Mouse (Mus musculus): ENCODE data around the gene Tgfbr3l. TPM values are rescaled to one million over a fixed set of nuclear protein-coding genes. Genes with fewer than 3 reads are reported as not detected.
A peak's percentile ranks its signal among the peaks of the same experiment; 100 is the strongest.

Tgfbr3l gene
- polyA plus RNA-seq, 1 experiment, result 60.2 TPM

- Histone ChIP-seq H3K36me3 (ENCODE audit: control insufficient read depth, insufficient read depth, low read length) (peaks cover 20% of the 10 kb centered on the region), H3K27ac (ENCODE audit: insufficient read depth, low read depth, low read length) (no peak overlapping the region), H3K4me1 (ENCODE audit: control insufficient read depth, insufficient read depth, insufficient read length, low read length) (peaks cover 23% of the 10 kb centered on the region), H3K27me3 (ENCODE audit: control insufficient read depth, insufficient read depth, low read length) (no peaks in the 10 kb centered on the region), H3K4me3 (ENCODE audit: low read depth, low read length) (no peak overlapping the region)
- TF ChIP-seq POLR2A (IDR thresholded peaks at IDR 0.05; ENCODE audit: low read depth, low read length) (no peak), CTCF (IDR thresholded peaks at IDR 0.05; ENCODE audit: extremely low read depth, insufficient read length, insufficient replicate concordance, low read depth, low read length) (no peak)
- WGBS, result 86% methylated on average over 4 of the region's 4 CpGs
These were observed 9.3 kb downstream of the Tgfbr3l start for GRCm38 (mm10) chr8:4257350-4257749.

GRCm38 (mm10) chr8:4258233-4258632 lies 10.2 kb downstream of the Tgfbr3l start:
- no peak overlapping the region for H3K27ac ChIP-seq (ENCODE audit: insufficient read depth, low read depth, low read length)
- peaks cover 26% of the 10 kb centered on the region for H3K36me3 ChIP-seq (ENCODE audit: control insufficient read depth, insufficient read depth, low read length)
- peak; percentile 66; the same call in 1 of the 2 replicates for TF ChIP-seq CTCF (IDR thresholded peaks at IDR 0.05; ENCODE audit: extremely low read depth, insufficient read length, insufficient replicate concordance, low read depth, low read length)
- no peak for TF ChIP-seq POLR2A (IDR thresholded peaks at IDR 0.05; ENCODE audit: low read depth, low read length)
- 4% methylated on average over 35 of the region's 35 CpGs for WGBS
- no peaks in the 10 kb centered on the region for H3K27me3 ChIP-seq (ENCODE audit: control insufficient read depth, insufficient read depth, low read length)
- peak overlapping the region; percentile 61 for H3K4me3 ChIP-seq (ENCODE audit: low read depth, low read length)
- H3K4me1 ChIP-seq (ENCODE audit: control insufficient read depth, insufficient read depth, insufficient read length, low read length), result peaks cover 21% of the 10 kb centered on the region

DNA sequence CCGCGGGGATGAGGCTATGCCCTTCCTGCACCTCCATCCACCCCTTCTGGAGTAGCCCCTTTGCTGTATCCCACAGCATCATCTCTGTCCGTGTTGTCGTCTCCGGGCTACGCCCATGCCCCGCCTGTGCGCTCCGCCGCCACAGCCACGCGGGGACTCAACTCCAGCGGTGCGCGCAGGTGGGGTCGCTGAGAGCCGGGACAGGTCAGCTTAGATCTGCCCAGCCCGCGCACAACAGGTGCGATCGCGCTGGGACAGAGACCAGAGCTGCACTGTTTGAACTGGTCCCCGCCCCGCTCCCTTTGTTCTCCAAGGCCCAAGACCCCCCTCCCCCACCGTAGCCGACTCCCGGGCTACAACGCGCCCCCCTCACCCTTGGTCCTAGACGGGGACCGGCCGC lies 10.7 kb downstream of the Tgfbr3l start:
- no peak for TF ChIP-seq CTCF (IDR thresholded peaks at IDR 0.05; ENCODE audit: extremely low read depth, insufficient read length, insufficient replicate concordance, low read depth, low read length)
- no peak for TF ChIP-seq POLR2A (IDR thresholded peaks at IDR 0.05; ENCODE audit: low read depth, low read length)
- Histone ChIP-seq H3K27me3 (ENCODE audit: control insufficient read depth, insufficient read depth, low read length) (no peaks in the 10 kb centered on the region), H3K36me3 (ENCODE audit: control insufficient read depth, insufficient read depth, low read length) (peaks cover 28% of the 10 kb centered on the region), H3K4me3 (ENCODE audit: low read depth, low read length) (peak overlapping the region; percentile 61), H3K27ac (ENCODE audit: insufficient read depth, low read depth, low read length) (no peak overlapping the region), H3K4me1 (ENCODE audit: control insufficient read depth, insufficient read depth, insufficient read length, low read length) (peaks cover 18% of the 10 kb centered on the region)
- under 1% methylated on average over 32 of the region's 32 CpGs for WGBS

- no peak; the same call in 1 of the 2 replicates for TF ChIP-seq POLR2A (IDR thresholded peaks at IDR 0.05; ENCODE audit: low read depth, low read length)
- TF ChIP-seq CTCF (IDR thresholded peaks at IDR 0.05; ENCODE audit: extremely low read depth, insufficient read length, insufficient replicate concordance, low read depth, low read length), result no peak
- peaks cover 32% of the 10 kb centered on the region for H3K36me3 ChIP-seq (ENCODE audit: control insufficient read depth, insufficient read depth, low read length)
- no peaks in the 10 kb centered on the region for H3K27me3 ChIP-seq (ENCODE audit: control insufficient read depth, insufficient read depth, low read length)
- no peak within 1 kb of the TSS for H3K27ac ChIP-seq (ENCODE audit: insufficient read depth, low read depth, low read length)
- WGBS, result 9% methylated on average over 33 of the region's 33 CpGs
- H3K4me3 ChIP-seq (ENCODE audit: low read depth, low read length), result peak within 1 kb of the TSS; percentile 61
- H3K4me1 ChIP-seq (ENCODE audit: control insufficient read depth, insufficient read depth, insufficient read length, low read length), result peaks cover 14% of the 10 kb centered on the region
These were observed 11.3 kb downstream of the Tgfbr3l start, which contains the start of gene Ctxn1 for GRCm38 (mm10) chr8:4259125-4259804. Gene Ctxn1 (minus strand): TSS chr8:4259274.

GRCm38 (mm10) chr8:4259805-4260170 lies 11.8 kb downstream of the Tgfbr3l start:
- no peak for TF ChIP-seq CTCF (IDR thresholded peaks at IDR 0.05; ENCODE audit: extremely low read depth, insufficient read length, insufficient replicate concordance, low read depth, low read length)
- TF ChIP-seq POLR2A (IDR thresholded peaks at IDR 0.05; ENCODE audit: low read depth, low read length), result no peak
- Histone ChIP-seq H3K27me3 (ENCODE audit: control insufficient read depth, insufficient read depth, low read length) (no peaks in the 10 kb centered on the region), H3K4me3 (ENCODE audit: low read depth, low read length) (no peak overlapping the region), H3K36me3 (ENCODE audit: control insufficient read depth, insufficient read depth, low read length) (peaks cover 34% of the 10 kb centered on the region), H3K4me1 (ENCODE audit: control insufficient read depth, insufficient read depth, insufficient read length, low read length) (peaks cover 14% of the 10 kb centered on the region), H3K27ac (ENCODE audit: insufficient read depth, low read depth, low read length) (no peak overlapping the region)
- WGBS, result 90% methylated on average over 4 of the region's 4 CpGs

- no peak for TF ChIP-seq CTCF (IDR thresholded peaks at IDR 0.05; ENCODE audit: extremely low read depth, insufficient read length, insufficient replicate concordance, low read depth, low read length)
- Histone ChIP-seq H3K4me1 (ENCODE audit: control insufficient read depth, insufficient read depth, insufficient read length, low read length) (peaks cover 12% of the 10 kb centered on the region), H3K4me3 (ENCODE audit: low read depth, low read length) (no peak overlapping the region), H3K27me3 (ENCODE audit: control insufficient read depth, insufficient read depth, low read length) (no peaks in the 10 kb centered on the region), H3K27ac (ENCODE audit: insufficient read depth, low read depth, low read length) (no peak overlapping the region), H3K36me3 (ENCODE audit: control insufficient read depth, insufficient read depth, low read length) (peaks cover 61% of the 10 kb centered on the region)
- 79% methylated on average over 8 of the region's 8 CpGs for WGBS
These were observed 15.2 kb downstream of the Tgfbr3l start for GRCm38 (mm10) chr8:4263105-4263791.

DNA sequence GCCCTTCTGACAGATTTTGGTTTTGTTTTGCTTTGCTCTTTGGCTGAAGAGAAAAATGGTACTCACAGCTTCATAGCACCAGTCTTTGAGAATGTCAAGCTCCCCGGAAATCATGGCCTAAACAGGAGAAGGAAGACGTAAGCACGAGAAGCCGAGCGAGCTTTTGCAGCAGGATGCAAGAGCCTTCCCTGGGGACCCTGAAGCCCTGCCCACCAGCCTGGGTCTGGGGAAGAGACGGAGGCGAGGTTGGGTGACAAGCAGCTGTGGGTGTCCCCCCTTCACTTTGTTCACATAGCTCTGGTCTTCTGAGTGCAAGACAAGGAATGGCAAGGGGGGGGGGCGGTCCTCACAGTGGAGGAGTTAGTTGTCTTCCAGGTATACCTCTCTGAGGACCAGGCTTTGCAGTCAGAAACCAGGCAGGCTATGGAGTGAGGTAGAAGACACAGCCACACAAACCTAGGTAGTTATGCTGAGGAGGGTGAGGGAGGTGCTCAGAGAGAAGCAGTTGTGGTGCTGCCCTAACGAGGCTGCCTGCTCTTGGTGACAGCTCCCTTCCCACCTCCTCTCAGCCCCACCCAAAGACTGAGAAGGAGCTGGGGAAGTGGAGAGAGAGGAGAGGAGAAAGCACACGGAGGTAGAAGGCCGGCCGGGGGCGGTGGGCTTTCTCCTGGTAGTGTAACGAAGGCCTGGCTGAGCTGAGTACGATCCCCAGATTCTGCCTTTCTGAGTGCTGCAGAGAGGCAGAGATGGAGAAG lies 17.3 kb downstream of the Tgfbr3l start:
- Histone ChIP-seq H3K4me1 (ENCODE audit: control insufficient read depth, insufficient read depth, insufficient read length, low read length) (no peaks in the 10 kb centered on the region), H3K27me3 (ENCODE audit: control insufficient read depth, insufficient read depth, low read length) (no peaks in the 10 kb centered on the region), H3K27ac (ENCODE audit: insufficient read depth, low read depth, low read length) (no peak overlapping the region), H3K36me3 (ENCODE audit: control insufficient read depth, insufficient read depth, low read length) (peaks cover 67% of the 10 kb centered on the region), H3K4me3 (ENCODE audit: low read depth, low read length) (no peak overlapping the region)
- 92% methylated on average over 15 of the region's 15 CpGs for WGBS
- no peak for TF ChIP-seq CTCF (IDR thresholded peaks at IDR 0.05; ENCODE audit: extremely low read depth, insufficient read length, insufficient replicate concordance, low read depth, low read length)
- no peak for TF ChIP-seq POLR2A (IDR thresholded peaks at IDR 0.05; ENCODE audit: low read depth, low read length)
